Mouse (Mus musculus) subcutaneous adipose tissue, adult 2 months (tissue): ENCODE measurements around the gene Olfr855. TPM values are rescaled to one million over a fixed set of nuclear protein-coding genes. Genes with fewer than 3 reads are reported as not detected.

Source experiments
- polyA plus RNA-seq: library from polyadenylated mRNA; depleted of rRNA; stranded (reverse); fragments of >200 nt; gene quantifications from 2 replicates; pipeline ENCODE4 v1.2.3, GENCODE M21; 2012; ENCODE audit warnings: low replicate concordance; rRNA removed

Gene Olfr855
- not detected in 2 replicates for polyA plus RNA-seq

DNA sequence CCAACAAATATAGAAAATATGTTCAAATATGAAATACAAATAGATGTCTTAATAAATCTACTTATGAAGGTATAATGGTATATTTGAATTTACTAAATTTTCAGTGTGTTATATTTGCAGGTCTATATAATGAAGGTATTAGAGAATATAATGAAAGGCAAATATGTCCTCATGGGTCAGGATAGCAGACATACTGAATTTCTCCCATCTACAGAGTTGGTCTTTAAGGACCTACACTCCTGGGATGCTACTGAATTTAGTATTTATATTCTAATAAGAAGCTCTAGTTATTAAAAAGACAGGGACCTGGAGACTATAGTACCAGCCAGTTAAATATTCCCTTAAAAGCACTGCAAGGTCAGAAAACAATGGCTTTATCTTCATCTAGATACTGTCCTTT, at the start of gene Olfr855:
Olfr855 (plus strand) TSS at position 301 of the 400 bp plus-strand sequence.

GRCm38 (mm10) chr9:19540976-19541375, 41.4 kb upstream of the Olfr855 start, which contains the start of gene Olfr853:
Olfr853 (minus strand) TSS chr9:19541076.

DNA sequence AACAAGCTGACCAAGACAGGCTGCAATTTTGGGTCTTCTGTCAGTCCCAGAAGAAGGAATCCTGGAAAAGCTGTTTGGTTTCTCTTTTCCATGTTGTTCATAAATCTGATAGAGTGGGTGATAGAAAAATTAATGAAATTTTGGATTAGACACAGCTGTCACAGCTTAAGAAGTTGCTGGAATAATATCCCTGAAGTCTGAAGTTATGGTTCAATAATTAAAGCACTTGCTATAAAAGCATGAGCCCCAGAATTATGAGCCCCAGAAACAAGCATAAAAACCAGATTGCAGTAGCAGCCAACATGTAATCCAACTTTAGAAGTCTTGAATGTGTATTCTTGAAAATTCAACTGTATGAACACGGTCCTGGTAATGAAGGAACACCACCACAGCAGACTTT, 15.1 kb upstream of the Olfr855 start, which contains the start of gene Olfr854:
Olfr854 (minus strand) TSS at position 101 of the 400 bp plus-strand sequence.

DNA sequence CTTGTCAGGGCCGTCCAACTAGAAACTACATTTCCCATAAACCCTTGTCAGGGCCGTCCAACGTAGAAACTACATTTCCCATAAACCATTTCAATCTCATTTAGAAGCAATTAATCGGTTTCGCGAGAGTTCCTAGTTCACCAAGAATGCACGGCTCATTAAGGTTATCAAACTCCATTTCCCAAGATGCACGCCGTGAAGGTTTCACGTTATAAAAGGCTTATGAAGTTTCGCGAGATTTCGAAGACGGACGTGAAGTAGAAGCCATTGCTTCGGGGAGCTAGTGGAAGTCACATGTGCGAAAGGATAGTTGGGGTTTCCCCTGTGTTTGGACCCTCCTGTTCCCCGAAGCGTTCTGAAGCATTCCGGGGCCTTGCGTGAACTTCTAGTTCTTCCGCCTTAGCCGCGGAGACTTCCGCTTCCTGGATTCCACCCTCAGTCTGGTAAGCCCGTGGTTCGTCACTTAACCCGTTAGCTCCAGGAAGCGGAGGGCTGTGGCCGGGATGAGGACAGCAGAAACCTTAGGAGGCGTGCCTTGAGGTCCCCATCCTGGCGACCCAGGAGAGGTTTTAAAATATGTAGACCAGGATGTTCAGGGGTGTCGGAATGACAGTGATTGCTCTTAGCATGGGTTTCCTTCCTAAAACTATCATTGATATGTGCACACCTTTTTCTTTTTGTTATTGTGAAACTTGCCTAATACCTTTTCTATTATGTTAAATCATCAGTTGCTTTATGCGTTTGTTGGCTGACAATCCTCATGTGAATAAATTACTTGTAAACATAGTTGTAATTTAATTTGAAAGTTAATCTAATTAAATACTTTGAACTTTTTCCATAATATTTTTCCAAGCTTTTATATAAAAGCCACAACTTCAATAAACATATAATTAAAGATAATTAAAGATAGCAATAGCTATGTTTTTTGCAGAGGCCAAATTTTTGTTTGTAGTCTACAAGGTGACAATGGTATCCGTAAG, 39.7 kb downstream of the Olfr855 start, which contains the start of gene Zfp317:
Zfp317 (plus strand) TSS at position 260 of the 980 bp plus-strand sequence.

Other genes starting within 250 kb of the Olfr855 start
- not detected in 2 replicates for gene Olfr845, start 246.2 kb upstream of the Olfr855 start, polyA plus RNA-seq
- gene Olfr846, start 218.6 kb upstream of the Olfr855 start, polyA plus RNA-seq = not detected in 2 replicates
- gene Olfr847, start 203.9 kb upstream of the Olfr855 start, polyA plus RNA-seq = not detected in 2 replicates
- gene Olfr849, start 142.4 kb upstream of the Olfr855 start, polyA plus RNA-seq = not detected in 2 replicates
- not detected in 2 replicates for gene Olfr850, start 104.4 kb upstream of the Olfr855 start, polyA plus RNA-seq
- not detected in 2 replicates for gene Olfr851, start 89.3 kb upstream of the Olfr855 start, polyA plus RNA-seq
- gene Olfr853, start 41.5 kb upstream of the Olfr855 start, polyA plus RNA-seq = not detected in 2 replicates
- gene Olfr854, start 15.2 kb upstream of the Olfr855 start, polyA plus RNA-seq = not detected in 2 replicates
- 7.9 and 16.4 TPM in 2 replicates for gene Zfp317, start 39.5 kb downstream of the Olfr855 start, polyA plus RNA-seq
- gene Olfr857, start 126.8 kb downstream of the Olfr855 start, polyA plus RNA-seq = 0.17 TPM in 1 of 2 replicates, not detected in the other
- not detected in 2 replicates for gene Olfr58, start 197.7 kb downstream of the Olfr855 start, polyA plus RNA-seq
- not detected in 2 replicates for gene Olfr859, start 222.3 kb downstream of the Olfr855 start, polyA plus RNA-seq